Mouse (Mus musculus) heart, postnatal 14 days (tissue): ENCODE data around the gene Tssk4. TPM values are rescaled to one million over a fixed set of nuclear protein-coding genes. Genes with fewer than 3 reads are reported as not detected.

ENCODE experiments used
- total RNA-seq, 2 experiments: library from RNA; stranded (reverse); gene quantifications; 2 replicates each; pipeline ENCODE4 v1.2.3; 2021

Gene Tssk4
- total RNA-seq, 2 experiments from 2014 or later = 0.53 to 0.76 TPM

Other genes with a start within 250 kb of the Tssk4 start
- 100 to 1,000 TPM; 129 to 134 TPM for gene Dhrs4, start 171.4 kb upstream of the Tssk4 start, total RNA-seq
- 1 to 10 TPM; 2.5 to 5.5 TPM for gene Carmil3, start 159.5 kb upstream of the Tssk4 start, total RNA-seq
- not detected for gene Cpne6, start 139.7 kb upstream of the Tssk4 start, total RNA-seq
- not detected for gene Nrl, start 125.2 kb upstream of the Tssk4 start, total RNA-seq
- 10 to 100 TPM; 17.7 to 23.0 TPM for gene Pck2, start 109.9 kb upstream of the Tssk4 start, total RNA-seq
- gene Dcaf11, start 90.2 kb upstream of the Tssk4 start, total RNA-seq = 100 to 1,000 TPM; 112 to 118 TPM
- gene A730061H03Rik, start 89.8 kb upstream of the Tssk4 start, total RNA-seq = under 1 TPM in 1 of 2 experiments, not detected in 1; 0.69 TPM
- 100 to 1,000 TPM; 204 to 226 TPM for gene Fitm1, start 74.6 kb upstream of the Tssk4 start, total RNA-seq
- gene Psme1, start 72.1 kb upstream of the Tssk4 start, total RNA-seq = 100 to 1,000 TPM; 218 to 238 TPM
- 10 to 100 TPM; 39.9 to 45.0 TPM for gene Emc9, start 64.9 kb upstream of the Tssk4 start, total RNA-seq
- gene Psme2, start 59.1 kb upstream of the Tssk4 start, total RNA-seq = 100 to 1,000 TPM in 1 of 2 experiments, 10 to 100 TPM in 1; 90.7 to 132 TPM
- 10 to 100 TPM; 21.8 to 26.1 TPM for gene Rnf31, start 58.5 kb upstream of the Tssk4 start, total RNA-seq
- 1 to 10 TPM; 9.2 to 9.3 TPM for gene Irf9, start 46.6 kb upstream of the Tssk4 start, total RNA-seq
- gene Rec8, start 32.1 kb upstream of the Tssk4 start, total RNA-seq = 1 to 10 TPM in 1 of 2 experiments, under 1 TPM in 1; 0.72 to 1.2 TPM
- gene Ipo4, start 14.2 kb upstream of the Tssk4 start, total RNA-seq = 10 to 100 TPM; 41.4 to 49.9 TPM
- gene Gm49378, start 12.3 kb upstream of the Tssk4 start, total RNA-seq = 1 to 10 TPM; 2.2 to 2.9 TPM
- 10 to 100 TPM; 45.3 to 45.4 TPM for gene Tm9sf1, start 6.4 kb upstream of the Tssk4 start, total RNA-seq
- gene Mdp1, start 10.3 kb downstream of the Tssk4 start, total RNA-seq = 10 to 100 TPM; 52.4 to 55.9 TPM
- gene Gmpr2, start 21.8 kb downstream of the Tssk4 start, total RNA-seq = 10 to 100 TPM; 12.8 to 14.1 TPM
- gene Nedd8, start 21.9 kb downstream of the Tssk4 start, total RNA-seq = 100 to 1,000 TPM; 254 to 257 TPM
- gene Tinf2, start 31.6 kb downstream of the Tssk4 start, total RNA-seq = 10 to 100 TPM; 10.5 to 10.8 TPM
- gene Tgm1, start 63.7 kb downstream of the Tssk4 start, total RNA-seq = under 1 TPM; 0.29 TPM
- gene Rabggta, start 72.1 kb downstream of the Tssk4 start, total RNA-seq = 10 to 100 TPM; 11.4 to 13.7 TPM
- gene Dhrs1, start 95.5 kb downstream of the Tssk4 start, total RNA-seq = 10 to 100 TPM; 54.6 to 56.2 TPM
- 10 to 100 TPM; 11.2 to 11.4 TPM for gene Nop9, start 95.5 kb downstream of the Tssk4 start, total RNA-seq
- 1 to 10 TPM in 1 of 2 experiments, under 1 TPM in 1; 1.00 to 1.0 TPM for gene Cideb, start 108.3 kb downstream of the Tssk4 start, total RNA-seq
- under 1 TPM; 0.12 to 0.17 TPM for gene Ltb4r2, start 111.2 kb downstream of the Tssk4 start, total RNA-seq
- under 1 TPM; 0.37 to 0.60 TPM for gene Ltb4r1, start 115.8 kb downstream of the Tssk4 start, total RNA-seq
- 10 to 100 TPM; 19.8 to 21.1 TPM for gene Adcy4, start 133.9 kb downstream of the Tssk4 start, total RNA-seq
- 1 to 10 TPM; 4.4 to 6.1 TPM for gene Ripk3, start 138.7 kb downstream of the Tssk4 start, total RNA-seq
- gene Nfatc4, start 173.0 kb downstream of the Tssk4 start, total RNA-seq = 1 to 10 TPM; 7.0 to 9.2 TPM
- gene Nynrin, start 203.8 kb downstream of the Tssk4 start, total RNA-seq = 10 to 100 TPM; 13.6 to 15.8 TPM
- gene Cbln3, start 234.2 kb downstream of the Tssk4 start, total RNA-seq = under 1 TPM; 0.10 TPM
- 10 to 100 TPM; 13.4 to 14.3 TPM for gene Khnyn, start 234.8 kb downstream of the Tssk4 start, total RNA-seq